Mouse (Mus musculus): ENCODE data around the gene Irgq.
A peak's percentile ranks its signal among the peaks of the same experiment; 100 is the strongest.
"Not testable (repeated sequence)": the region's sequence is repeated elsewhere in the genome, so short reads cannot be mapped to it uniquely, and the experiment has no call there.

The Irgq gene

DNA sequence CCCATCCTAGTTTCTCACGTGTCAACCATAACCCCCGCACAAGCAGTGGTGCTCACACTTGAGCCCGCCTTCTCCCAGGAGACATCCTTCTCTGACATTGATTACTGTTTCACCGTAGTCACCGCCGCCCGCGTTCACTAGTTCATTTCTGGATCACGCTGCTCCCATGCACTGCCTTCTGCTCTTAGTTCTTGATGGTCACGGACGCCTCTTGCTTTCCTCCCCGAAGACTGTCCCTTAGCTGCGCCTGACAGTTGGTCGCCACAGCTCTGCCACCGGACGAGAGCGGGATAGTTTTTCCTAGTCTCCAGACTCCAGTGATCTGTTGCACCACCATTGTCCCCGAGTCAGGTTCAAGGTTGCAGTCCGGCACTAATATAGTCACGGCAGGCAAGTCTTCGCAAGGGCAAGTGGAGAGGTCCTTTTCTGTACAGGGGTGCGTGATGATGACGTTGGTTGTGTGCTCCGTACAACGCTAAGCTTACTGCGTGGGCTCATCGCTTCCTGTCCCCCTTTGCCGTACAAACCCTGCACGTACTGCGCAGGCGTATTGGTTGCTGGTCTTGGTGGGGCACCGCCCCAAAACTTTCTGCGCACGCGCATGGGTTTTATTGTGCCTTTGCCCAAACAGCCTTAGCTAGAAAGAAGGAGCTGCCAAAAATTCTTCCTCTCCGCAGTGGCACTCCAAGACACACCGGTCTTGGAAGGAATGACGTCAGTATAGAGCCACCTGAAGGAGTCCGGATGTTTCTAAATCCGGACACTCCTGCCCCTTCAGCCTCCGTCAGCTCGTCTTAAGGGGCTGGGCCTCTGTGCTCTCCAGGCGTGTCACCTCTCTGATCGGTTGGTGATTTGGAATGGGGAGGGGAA, at the start of gene Irgq:
Gene Irgq (plus strand): TSS at position 628 of the 870 bp plus-strand sequence.
- peak; percentile 98 for DNase-seq (ENCODE audit: low spot score)

DNA sequence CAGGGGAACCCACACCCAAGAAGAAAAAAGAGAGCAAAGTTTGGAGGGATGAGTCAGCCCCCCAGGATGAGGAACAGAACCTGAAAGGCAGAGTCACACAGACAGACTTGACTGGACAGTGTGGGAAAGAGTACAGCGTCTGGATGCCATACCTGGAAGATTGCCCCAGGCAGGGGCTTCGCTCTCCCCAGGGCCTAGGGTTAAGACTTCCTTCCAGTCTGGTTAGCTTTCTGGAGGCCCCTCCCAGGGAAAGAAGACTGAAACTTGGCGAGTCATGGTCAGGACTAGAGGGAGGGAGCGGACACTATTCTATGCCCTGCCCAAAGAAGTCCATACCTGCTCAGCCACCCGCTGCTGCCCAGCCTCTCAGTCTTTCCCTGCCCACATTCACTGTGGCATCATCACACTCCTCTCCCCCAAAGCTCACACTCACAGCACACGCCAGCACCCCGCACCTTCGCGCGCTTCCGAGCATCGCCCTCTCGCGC, 49.5 kb upstream of the Irgq start:
- DNase-seq (ENCODE audit: low spot score), result no peak

DNA sequence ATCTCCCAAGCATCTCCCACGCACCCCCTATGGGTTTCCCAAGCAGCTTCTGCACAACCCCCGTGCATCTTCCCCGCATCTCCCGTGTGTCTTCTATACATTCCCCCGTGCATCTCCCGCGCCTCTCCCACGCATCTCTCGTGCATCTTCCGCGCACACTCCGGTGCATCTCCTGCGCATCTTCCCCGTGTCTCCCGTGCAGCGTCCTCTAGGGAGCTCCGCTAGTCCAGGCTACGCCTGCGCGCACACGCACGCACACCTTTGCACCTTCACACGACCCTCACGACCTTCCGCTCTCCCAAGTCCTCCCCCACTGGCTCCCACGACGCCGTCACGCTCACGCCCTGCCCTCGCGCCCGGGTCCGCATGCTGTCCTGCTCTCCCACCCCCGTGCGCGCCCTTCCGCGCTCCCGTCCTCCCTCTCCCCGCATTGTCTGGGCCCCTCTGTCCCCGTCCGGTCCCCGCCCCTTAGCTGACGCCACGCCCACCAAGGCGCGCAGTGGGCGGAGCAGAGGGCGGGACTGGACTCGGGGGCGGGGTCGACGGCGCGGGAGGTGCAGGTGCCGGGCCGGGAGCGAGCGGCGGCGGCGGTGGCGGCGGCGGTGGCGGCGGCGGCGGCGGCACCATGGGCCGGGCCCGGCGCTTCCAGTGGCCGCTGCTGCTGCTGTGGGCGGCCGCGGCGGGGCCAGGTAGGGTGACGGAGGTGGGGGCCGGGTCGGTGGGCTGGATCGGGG, 48.8 kb upstream of the Irgq start, which contains the start of gene Cadm4:
Gene Cadm4 (plus strand): TSS at position 550 of the 734 bp plus-strand sequence.
- DNase-seq (ENCODE audit: low spot score), result peak; percentile 86

DNA sequence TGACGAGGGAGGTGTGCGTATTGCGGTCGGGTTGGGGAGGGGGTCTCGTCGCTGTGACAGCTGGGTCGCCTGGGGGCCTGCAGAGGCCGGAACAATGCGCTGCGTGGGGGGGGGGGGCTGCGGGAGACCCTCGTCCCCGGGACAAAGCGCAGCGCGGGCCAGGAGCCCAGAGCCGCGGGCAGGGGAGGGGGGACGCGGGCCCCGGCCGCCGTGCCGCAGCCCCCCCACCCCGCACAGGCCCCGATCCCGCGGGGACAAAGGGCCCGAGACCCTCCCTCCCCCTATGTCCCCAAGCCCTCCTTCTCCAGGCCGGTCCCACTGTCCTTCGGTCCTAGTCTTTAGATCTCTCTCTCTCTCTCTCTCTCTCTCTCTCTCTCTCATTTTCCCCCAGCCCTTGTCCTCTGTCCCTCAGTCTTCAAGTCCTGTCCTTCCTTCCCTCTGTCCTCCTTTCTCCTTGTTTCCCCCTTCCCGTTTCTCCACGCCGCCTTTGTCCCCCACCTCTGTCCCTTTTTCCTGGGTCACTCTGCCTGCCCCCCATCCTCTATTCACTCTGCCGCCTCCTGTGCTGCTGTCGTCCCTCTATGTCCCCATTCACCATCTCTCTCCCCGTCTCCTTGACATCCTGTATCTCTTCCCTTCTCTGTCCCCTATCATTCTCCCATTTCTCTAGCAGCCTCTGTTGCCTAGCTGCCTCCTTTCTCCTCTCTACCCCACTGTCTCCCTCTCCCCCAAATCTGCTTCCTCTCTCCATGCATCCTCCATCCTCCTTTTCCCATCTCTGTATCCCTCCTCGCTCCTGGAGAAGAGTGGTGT, 48.1 kb upstream of the Irgq start:
- no peak for DNase-seq (ENCODE audit: low spot score)

DNA sequence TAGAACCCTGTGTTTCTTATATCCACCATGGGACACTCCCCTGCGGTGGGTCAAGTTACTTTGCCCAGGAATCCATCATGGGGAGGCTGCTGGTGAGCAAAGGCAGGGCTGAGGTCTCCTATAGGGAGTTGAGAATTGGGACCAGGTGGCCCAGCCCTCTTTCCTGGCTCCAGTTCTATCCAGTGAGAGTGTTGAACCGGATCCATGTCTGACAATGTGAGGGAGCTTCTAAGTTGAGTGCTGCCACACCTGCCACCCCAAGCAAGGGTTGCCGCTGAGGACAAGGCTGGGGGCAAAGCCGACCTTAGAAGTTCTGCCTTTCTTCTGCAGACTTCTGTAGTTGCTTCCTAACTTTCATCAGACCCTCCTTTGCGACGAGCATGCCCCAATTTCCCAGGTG, 47.2 kb upstream of the Irgq start:
- not testable (repeated sequence) for DNase-seq (ENCODE audit: low spot score)

DNA sequence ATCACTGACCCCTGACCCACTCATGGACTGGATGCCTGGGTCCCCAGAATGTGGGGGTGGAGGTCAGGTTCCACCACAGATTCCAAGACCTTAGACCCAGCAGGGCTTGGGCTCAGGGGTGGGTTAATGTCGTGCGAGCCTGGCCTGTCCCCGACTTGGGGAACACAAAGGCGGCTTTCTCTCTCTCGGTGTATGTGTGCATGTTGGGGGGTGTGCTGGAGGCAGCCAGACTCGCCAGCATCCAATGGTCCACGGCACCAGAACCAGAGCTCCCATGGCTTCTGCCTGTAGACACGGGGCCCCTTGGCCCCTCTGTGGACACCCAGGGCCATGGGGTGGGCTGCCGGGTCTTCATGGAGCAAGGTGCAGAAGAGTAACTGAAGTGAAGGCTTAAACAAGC, 45.0 kb upstream of the Irgq start:
- no peak for DNase-seq (ENCODE audit: low spot score)

DNA sequence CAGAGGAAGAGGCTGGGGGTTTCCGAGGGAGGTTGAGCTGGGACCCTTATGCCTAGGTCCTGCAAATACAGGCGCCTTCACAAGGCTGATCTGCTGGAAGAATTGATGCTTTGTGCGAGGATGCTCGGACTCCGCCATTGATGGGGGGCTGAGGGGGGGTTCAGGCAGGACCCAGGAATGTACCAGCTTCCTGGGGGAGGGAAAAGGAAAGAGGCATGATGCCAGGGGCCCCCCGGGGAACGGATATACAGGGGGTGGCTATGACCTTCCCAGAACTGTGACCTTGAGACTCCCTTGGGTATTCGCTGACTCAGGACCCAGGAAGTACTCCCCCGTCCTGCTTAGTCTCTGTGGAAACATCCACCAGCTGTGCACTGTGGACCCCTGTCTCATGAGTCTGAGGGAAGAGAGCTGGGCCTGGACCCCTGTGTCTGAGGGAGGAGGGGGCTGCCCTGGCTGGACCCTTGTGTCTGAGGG, 43.8 kb upstream of the Irgq start:
- no peak for DNase-seq (ENCODE audit: low spot score)

DNA sequence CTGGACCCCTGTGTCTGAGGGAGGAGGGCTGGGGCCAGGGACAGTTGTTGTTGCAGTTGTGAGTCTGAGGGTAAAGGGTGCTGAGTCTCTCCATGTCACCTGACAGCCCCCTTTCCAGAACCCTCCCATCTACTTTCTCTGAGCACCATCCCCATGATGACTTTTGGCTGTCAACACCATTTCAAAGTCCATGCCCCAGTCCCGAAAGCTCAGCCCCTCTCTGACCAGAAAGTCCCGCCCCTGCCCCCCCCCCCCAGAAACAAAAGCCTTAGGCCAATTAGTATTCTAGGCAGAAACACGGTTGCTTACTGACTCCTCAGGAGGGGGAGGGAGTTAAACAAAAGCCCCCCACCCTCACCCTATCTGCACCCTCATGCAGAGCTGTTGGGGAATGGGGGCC, 43.1 kb upstream of the Irgq start:
- DNase-seq (ENCODE audit: low spot score), result no peak

DNA sequence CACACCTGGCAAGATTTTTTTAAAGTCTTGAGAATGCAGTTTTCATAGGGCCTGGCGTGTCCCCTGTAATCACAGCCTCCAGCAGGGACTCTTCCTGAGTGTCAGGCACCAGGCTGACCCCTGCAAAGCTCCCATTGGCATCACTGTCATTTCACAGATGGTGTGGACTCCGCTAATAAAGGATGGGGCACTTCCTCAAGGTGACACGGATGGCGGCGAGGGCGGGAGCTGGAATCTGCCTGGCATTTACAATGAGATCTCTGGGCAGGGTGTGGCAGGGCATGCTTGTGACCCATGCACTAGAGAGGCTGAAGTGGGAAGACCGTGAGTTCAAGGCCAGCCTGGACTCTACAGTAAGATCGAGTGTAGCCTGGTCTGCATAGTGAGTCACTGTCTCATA, 42.2 kb upstream of the Irgq start:
- no peak for DNase-seq (ENCODE audit: low spot score)

DNA sequence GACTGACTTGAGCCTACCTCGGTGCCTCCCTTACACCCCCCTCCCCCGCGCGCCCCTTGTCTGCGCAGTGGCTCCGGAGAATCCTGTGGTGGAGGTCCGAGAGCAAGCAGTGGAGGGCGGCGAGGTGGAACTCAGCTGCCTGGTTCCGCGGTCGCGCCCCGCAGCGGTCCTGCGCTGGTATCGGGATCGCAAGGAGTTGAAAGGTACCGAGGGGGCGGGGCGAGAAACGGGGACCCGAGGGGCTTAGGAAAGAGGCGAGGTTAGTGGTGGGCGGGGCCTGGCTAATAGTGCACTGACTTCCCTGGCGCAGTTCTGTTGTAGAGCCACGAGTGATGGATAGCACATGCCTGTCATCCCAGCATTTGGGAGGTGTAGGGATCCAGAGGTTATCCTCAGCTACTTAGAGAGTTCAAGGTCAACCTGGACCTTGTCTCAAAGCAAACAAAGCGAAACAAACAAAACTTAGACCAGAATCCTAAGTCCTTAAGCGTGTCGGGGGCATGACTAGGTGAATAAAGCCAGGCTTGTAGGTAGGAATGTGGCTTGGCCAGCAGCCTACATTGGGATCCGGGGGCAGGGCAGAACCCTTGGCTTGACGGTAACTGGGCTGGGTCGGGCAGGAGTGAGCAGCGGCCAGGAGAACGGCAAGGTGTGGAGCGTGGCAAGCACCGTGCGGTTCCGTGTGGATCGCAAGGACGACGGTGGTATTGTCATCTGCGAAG, 30.5 kb upstream of the Irgq start:
- no peak for DNase-seq (ENCODE audit: low spot score)

DNA sequence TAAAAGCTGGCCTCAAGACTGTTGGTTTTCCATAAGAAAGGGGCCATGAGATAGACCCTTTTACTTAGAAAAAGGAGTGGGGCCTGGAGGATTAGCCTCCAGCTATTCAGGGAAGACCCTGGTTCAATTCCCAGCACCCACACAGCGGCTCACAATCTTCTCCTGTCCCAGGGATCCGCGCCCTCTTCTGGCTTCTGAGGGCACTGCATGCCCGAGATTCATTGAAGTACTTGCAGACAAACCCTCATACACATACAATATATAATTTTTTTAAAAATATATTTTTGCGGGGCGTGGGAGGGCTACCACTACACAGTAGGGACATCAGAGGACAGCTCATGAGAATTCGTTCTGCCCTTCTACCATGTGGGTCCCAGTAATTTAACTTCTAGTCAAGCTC, 29.6 kb upstream of the Irgq start:
- DNase-seq (ENCODE audit: low spot score), result no peak

DNA sequence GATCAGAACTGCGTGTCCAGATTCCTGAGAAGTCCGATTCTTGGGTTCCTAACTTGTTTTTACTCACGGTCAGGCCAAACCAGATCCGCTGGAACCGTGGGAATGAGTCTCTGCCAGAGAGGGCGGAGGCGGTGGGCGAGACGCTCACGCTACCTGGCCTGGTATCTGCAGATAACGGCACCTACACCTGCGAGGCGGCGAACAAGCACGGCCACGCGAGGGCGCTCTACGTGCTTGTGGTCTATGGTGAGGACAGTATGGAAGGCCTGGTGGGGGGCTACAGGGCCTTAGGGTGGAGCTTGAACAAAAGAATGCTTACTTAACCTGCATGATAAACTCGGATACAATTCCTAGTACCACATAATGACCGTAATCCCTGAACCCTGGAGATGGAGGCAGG, 29.0 kb upstream of the Irgq start:
- DNase-seq (ENCODE audit: low spot score), result no peak

DNA sequence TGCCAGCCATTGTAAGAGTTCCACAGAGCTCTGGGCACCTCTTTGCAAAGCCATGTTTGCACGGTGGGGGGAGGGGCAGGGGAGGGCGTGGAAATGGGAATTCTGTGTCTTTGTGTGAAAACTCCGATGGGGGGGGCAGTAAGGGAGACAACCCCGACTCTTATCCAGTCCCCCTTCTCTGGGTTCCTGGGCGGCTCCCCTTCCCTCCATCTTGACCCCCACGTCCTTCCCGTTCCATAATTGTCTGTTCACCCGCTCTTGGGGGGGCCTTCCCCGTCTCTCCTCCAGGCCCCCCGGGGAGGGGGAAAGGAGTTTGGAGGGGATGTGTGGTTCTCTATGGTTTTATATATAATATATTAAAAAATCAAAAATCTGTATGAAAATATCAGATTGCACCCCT, 26.5 kb upstream of the Irgq start:
- no peak for DNase-seq (ENCODE audit: low spot score)

DNA sequence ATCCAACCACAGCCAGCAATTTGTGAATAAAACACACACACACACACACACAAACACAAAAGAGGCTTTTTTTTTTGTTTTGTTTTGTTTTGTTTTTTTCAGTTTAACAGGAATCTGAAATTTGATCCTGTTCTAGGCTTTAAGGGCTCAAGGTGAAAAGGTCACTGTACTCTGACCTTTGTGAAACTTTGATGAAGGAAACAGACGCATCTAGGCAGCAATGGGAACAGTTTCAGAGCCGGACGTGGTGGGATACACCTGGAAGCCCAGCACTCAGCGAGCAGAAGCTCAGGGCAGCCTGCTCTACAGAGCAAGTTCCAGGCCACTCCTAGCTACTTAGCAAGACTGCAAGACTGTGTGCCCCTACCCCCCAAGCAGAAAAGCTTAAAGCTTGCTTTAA, 25.6 kb upstream of the Irgq start:
- DNase-seq (ENCODE audit: low spot score), result no peak

DNA sequence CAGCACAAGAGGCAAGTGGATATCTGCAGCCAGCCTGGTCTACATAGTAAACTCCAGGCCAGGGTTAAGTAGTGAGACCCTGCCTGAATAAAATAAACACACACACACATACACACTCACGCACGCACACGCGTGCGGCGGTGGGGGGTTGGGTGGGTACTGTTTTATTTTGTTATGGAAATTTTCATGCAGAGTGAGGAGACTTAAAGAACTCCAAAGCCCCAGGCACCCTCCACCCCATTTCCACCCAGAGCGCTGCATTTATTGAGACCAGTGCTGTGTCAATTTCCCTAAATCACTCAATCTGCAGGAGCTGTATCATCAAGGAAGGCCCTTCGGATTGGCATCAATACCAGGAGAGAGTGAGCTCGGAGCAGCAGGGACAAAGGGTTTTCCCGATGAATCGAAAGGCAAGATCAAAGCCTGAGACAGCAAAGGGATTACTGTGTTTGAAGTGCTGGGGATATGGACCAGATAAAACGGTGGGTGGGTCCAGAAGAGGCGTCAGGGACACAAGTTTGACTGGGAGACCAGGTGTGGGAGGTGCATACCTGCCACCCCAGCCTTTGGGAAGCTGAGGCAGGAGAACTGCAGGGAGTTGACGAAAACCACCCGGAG, 24.9 kb upstream of the Irgq start:
- DNase-seq (ENCODE audit: low spot score), result no peak

DNA sequence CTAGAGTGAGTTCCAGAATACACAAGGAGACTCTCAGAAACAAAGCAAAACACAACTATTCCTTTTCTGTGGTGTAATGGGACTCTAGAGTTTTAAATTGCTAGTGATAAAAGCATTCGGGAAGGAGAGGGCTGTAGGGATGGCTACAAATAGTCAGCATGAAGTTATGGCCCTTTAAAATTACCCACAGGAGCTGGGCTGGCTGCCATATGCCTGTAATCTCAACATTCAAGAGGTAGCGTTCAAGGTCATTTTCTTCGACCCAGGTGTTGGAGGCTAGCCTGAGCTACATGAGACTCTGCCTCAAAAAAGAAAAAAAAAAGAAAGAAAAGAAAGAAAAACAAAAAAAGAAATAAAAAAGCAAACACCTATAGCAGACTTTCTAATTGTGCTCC, 24.4 kb upstream of the Irgq start:
- no peak for DNase-seq (ENCODE audit: low spot score)

DNA sequence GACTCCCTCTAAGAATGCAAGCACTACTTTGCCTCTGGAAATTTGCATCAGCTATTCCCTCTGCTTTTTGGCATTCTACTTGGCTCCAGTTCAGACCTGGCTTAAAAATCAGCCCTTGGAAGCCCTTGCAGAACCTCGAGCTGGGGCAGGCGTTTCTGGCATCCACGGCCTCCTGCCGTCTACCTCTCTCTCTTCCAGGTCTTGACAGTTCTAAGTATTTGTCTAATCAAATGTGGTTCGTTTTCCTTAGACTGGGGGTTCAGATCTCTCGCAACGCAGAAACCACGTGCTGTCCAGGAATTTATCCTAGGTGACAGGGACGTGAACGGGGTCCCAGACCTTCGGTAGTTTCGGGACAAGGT, 24.0 kb upstream of the Irgq start:
- DNase-seq (ENCODE audit: low spot score), result peak; percentile 24

DNA sequence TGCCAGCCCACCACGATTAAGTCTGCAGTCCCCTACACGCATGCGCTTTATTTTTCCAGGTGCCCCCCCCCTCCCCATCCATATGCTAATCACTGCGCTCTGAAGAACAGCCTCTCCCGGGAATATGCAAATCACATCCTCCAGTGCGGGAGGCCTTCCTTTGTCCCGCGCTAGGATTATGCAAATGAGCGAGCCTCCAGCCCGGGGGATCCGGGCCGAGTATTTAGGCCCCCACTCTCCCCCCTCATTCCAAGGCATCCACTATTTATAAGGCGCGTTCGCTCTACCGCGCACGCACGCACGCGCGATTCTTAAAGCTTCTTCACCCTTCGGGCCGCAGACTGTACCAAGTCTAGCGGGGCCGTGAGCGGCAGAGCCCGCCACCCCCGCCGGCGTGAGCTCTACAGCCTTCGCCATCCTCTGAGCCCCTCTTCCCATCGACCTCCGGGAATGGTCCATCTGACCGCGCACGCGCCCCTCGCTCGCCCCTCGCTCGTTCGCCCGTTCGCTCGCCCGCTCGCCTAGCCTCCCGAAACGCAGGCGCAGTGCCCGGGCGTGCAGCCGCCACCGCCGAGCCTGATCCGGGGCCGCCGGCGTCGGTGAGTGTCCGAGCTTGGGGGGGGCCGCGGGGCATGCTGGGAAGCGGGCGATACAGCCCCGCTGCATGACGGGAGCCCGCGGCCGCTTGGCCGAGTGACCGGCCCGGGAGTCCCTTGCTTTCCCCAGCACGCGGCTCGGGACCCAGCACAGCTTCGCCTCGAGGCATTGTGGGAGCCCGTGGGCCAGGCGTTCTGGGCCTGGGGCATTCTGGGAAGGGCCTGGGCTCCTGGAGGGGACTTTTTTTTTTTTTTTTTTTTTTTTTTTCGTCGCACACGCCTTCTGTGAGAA, 23.4 kb upstream of the Irgq start, which contains the start of gene Zfp428:
Gene Zfp428 (plus strand): TSS at position 169 of the 888 bp plus-strand sequence.
- DNase-seq (ENCODE audit: low spot score), result peak; percentile 87

DNA sequence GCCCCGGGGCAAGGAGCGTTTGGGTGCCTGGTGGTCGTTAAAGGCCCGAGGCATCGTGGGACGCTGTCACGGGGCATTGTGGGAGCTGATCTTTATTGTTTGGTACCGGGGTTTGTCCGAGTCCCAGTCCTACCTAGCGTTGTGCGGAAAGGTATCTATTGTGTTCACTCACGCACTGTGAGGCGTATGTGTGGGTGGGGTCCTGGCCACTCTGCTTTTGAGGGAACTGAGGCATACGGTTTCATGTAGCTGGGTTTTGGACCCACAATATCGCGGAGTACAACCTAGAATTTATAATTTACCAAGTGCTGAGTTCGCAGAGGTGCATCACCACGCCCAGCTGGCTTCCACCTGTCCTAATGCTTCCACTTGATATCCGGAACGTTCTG, 22.8 kb upstream of the Irgq start:
- no peak for DNase-seq (ENCODE audit: low spot score)

DNA sequence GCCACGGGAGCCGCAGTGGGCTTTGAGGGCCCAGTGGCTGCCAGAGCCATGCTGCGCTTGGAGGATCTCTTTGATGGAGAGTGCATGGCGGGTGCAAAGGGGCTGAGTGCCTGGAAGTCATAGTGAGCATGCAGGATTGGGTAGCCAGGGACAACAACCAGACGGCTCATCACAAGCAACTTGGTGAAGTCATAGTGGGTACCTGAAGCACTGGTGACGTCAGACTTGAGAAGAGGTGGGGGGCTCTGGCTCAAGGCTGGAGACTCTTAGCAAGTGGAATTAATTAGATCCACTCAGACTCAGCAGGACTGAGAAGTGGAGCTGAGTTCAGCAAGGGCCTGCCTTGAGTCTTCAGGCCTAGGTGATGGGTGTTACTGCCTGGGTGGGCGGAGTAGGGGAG, 18.1 kb upstream of the Irgq start, which contains the start of gene AC161166.1:
Gene AC161166.1 (minus strand): TSS at position 101 of the 400 bp plus-strand sequence.
- DNase-seq (ENCODE audit: low spot score), result no peak

All from ovary, postnatal 36 days (tissue).